Mouse (Mus musculus) right cerebral cortex, postnatal 36 days (tissue): ENCODE data around the gene 4931428L18Rik.
"Not testable (repeated sequence)": the region's sequence is repeated elsewhere in the genome, so short reads cannot be mapped to it uniquely, and the experiment has no call there.

Source experiments
- DNase-seq, 2 experiments: peaks; one replicate each; pipeline ENCODE4 v3.0.0; 2022; ENCODE audit warnings: low spot score in 2 of 2, mixed read lengths in 1 of 2

The 4931428L18Rik gene

DNA sequence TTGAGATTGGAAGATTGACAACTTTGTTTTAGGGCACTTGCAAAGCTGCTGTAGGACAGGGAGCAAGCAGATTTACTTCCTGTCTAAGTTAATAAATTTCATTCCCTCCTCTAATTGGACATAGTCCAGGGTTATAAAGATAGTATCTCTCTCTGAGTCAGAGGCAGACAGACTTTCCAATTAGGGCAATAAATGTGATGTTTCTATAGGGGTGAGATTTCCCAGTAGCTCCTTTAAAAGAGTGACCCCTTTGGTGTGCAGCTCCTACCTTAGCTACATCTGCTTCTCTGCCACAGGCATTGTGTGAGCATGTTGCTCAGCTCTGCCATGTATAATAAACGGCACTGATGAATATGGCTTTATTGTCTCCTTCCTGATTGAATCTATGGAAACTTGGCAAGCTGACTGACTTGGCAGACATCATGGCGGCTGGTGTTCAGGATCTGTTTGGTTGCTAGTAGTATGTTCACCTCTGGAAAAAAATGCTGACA, 163.6 kb downstream of the 4931428L18Rik start:
- no peak for DNase-seq

DNA sequence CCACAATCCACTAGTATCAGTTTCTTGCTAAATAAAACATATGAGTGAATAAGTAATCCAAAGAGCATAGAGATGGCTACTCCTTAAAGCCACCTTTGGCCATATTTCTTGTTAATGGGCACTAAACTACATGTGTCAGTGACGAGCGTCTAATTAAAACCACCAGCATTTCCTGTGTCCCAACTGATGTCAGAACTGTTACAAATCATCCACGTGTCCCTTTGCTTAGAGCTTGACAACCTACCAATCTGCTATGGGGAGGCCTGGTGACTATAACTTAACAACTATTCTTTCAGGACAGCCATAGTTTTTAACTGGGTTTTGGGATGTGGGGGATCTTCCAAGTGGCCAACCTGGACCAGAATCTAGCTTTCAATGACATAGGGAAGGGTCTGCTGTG, 164.3 kb downstream of the 4931428L18Rik start:
- DNase-seq, result no peak

DNA sequence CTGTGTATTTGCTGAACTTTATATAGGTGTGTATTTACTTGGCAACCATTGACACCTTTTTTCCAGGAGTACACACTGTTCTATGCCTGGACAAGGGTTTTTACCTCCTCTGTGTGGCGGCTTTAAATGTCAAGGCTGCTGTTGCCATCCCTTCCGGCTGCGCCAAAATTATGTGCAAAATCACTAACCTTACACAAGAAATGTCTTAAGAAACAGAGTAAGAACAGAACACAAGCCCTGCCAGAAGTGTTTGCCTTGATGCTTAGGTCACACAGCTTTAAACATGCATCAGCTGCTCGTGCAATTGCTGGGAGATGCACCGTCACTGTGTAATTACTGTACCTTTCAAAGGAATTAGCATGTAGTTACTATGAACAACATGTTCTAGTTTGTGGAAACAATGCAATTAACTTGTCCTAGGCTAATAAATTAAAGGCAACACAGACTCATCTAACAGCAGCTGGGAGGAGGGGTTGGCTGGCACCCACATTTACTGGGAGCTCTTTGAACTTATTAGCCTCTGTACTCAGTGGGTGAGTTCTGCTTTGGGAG, 171.0 kb downstream of the 4931428L18Rik start:
- DNase-seq, result no peak

DNA sequence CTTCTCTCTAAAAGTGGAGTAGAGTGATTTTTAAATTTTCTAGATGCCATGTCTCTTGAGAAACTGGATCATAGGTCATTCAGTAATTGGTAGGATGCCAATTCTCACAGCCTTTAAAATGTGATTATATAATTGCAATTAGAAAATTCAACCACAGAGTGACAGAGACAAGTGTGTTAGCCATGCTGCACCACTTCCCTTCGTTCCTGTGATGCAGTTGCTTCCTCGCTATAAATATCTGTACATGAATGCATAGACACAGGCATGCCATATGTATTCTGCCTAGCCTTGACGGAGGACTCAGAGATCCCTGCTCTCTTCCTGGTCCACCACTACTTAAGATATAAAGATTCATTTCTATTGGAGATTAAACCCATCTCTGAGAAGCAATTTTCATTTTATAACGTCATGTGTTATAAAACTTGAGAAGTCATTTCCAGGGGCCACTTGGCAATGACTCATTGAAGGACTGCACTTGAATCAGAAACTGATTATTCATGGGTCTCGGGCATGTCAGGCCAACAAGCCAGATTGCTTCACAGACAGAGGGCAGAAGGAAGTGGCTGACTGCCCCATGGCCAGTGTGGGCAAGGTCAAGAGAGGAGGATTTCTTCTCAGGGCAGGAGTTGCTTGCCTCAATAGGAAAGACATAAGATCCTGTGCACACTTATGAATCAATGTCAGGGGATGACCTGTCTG, 172.4 kb downstream of the 4931428L18Rik start:
- DNase-seq, result no peak

DNA sequence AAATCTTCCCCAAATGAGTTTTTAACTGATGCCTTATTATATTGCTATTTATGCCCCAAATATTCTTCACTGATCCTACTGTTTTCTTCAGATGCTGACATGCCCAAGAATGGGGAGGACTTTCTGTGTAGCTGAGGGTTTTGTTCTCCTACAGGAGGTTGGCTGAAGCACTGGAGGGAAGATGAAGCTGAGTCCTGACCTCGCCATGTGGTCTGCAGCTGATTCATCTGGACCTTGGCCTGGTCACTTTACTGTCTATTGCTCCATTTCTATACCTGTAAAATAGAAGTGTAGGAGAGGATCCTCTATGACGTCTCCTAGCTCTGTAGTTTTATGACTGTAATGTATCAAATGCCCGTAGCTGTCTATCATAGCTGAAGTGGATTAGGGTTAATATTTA, 179.3 kb downstream of the 4931428L18Rik start:
- no peak for DNase-seq

DNA sequence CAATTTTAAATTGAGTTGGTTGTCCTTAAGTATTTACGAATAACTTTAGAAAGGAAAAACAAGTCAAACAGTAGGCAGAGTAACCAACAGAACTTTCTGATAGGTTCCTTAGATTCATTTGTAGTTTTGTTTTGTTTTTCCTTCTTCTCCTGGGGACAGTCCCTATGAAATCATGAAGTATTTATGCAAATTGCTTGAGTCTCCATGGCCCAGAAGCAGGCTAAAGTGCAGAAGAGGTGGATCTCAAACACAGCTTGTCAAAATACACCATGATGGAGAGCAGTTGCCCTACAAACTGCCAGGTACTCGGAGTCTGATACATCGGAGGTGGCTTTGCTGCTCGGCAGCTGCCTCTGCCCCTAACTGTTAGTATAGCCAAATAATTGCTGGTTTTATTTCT, 179.7 kb downstream of the 4931428L18Rik start:
- DNase-seq, result no peak

DNA sequence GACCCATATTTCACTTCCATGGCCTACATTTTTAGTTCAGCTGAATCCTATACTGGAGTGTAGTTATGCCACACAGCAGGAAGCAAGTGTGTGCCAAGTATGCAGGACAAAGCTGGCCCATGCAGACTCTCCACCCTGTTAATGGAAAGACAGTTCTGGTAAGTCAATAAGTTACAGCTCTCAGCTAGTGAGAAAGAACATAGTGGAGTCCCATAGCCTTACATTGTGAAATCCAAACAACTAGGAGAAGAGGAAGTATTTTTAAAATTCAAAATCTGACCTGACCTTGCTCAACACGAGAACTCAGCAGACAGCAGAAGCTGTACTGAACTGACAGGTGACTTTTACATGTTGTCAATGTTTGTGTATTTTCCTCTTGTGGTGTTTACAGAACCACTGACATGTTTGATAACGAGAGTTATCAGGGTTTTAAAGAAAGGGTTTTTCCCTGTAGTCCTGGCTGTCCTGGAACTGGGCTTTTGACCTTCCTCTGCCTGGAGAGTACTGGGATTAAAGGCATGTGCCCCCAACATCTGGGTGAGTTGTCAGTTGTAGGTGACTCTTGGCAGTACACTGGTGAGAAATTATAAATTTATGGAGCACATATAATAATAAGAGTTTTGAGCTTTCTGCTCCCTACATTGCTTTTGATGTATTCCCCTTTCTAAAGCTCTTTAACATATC, 188.5 kb downstream of the 4931428L18Rik start:
- DNase-seq, result no peak

DNA sequence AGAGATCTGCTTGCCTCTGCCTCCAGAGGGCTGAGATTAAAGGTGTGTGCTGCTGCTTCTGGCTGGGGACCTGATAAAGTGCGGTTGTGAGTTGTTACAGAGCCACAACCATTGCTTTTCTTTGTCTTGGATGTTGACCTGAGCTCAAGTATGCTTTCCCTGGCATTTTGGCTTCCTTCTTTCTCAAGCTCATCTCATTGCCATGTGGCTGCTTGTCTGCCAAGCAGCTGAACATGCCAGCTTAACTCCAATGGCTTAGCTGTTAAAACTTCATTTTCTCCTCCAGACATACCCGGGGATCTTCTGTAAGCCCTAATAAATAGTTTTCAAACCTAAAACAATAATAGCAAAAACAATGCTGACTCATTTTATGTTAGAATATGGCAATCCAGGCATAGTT, 190.1 kb downstream of the 4931428L18Rik start:
- no peak for DNase-seq

DNA sequence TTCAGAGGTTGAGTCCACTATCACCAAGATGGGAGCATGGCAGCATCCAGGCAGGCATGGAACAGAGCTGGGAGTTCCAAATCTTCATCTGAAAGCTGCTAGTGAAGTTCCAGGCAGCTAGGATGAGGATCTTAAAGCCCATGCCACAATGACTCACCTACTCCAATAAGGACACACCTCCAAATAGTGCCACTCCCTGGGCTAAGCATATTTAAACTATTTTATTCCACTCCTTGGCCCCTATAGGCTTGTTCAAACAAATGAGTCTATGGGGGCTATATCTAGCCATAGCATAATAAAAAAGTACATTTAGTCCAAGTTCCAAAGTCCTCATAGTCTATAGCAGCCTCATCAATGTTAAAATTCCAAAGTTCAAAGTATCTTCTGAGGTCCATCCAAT, 199.3 kb downstream of the 4931428L18Rik start:
- DNase-seq, result no peak

DNA sequence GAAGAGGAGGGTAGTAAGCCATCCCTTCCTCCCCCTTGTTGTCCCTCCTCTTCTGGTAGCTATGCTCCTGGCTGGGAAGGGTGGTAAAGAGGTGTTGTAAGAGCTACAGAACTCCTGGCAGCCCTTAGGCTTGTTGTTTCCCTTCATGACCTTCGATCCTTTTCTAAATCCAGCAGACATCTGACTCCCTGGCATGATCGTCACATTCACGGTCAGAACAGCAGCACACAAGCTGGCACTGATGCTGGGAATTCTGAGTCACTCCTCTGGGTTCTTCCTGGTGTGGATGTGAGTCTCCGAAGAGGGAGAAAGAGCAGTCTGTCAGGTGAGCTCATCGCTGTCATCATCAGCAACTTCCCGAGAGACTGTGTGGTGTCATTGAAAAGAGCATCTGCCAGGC, 203.2 kb downstream of the 4931428L18Rik start:
- no peak for DNase-seq

DNA sequence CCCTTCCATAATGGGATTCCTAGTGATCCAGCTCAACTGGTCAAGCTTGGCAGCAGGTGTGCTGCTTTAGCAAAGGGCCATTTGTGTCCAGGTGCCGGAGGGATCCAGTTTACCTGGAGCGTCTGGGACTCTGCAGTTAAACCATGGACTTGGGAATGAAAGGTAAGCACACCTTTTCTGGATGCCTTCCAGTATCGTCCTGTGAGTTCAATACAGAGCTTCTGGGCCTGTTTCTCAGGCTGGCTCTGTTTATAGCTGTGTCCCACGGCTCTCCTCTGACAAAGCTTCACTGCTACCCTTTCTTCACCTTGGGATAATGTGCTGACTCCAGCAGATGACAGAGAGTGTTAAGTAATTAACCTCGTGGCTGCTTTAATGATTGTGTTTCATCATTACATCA, 205.1 kb downstream of the 4931428L18Rik start:
- no peak for DNase-seq

DNA sequence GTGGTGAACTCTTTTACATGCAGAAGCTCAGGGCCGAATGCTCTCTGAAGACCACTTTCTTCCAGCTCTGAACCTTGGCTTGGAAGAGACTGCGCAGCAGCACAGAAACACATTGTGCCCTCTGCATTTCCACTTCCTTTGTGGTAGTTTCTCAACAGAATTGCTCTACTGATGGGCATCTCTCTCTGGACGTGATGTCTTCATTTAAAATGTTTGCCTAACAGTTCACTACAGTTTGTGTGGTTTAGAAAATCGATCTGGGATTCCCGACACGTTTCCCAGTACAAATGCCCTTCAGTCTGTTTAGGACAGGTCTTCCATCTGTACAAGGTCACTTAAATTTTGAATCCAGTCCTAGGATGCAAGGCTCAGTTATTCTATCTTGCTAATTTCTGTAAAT, 206.4 kb downstream of the 4931428L18Rik start:
- no peak for DNase-seq

DNA sequence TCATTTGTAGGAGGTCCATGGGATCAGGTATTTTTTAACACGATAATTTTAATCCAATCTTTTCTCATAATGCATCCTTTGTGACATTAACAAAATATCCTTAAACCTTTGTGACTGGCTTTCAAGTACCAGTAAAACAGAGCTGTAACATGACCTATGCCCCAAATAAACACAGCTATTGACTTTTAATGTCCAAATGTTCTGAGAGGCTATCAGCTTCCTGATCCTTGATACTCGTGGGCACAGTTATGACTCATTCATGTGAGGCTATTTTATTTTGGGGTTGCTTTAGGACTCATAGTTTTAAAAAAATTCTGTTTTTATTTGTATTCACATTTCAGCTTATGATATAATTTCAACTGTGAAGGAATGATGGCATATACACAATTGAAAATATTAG, 207.2 kb downstream of the 4931428L18Rik start:
- no peak for DNase-seq

DNA sequence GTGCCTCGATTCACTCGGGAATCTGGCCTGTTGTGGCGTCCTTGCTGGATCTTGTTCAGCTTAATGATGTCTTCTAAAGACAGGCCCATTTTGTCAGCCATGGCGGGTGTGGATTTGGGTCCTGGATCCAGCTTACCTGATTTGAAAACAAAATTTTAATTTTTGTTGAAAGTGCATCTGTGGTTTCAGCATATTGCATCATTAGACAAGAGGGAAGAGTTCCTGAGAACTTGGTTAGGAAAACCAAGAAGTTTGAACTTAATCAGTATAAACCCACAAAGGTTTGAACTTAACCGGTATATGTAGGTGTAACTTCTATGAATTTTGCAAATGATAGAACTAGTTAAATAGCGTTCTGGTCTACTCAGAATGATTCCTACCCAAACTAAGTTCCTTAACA, 244.6 kb downstream of the 4931428L18Rik start, which contains the start of gene AC153137.1:
TSS of gene AC153137.1 (minus strand) at position 101 of the 400 bp plus-strand sequence.
- DNase-seq, result not testable (repeated sequence)

DNA sequence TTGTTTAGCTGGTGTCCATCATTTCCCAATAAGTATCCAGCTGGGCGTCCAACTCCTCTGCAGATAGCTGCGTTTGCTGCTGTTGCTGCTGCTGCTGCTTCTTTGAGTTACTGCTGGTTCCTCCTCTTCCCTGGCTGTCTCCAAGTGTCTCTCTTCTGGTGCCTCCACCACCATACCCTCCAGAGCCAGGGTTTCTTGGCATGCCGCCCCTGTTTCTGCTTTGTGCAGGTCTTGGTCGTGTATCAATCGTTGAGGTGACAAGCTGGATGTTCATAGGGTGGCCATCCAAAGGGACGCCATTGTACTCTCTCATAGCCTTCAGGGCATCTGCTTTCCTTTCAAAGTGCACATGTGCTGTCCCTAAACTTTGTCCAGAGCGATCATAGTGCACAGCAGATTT, 245.2 kb downstream of the 4931428L18Rik start:
- DNase-seq, result not testable (repeated sequence)

DNA sequence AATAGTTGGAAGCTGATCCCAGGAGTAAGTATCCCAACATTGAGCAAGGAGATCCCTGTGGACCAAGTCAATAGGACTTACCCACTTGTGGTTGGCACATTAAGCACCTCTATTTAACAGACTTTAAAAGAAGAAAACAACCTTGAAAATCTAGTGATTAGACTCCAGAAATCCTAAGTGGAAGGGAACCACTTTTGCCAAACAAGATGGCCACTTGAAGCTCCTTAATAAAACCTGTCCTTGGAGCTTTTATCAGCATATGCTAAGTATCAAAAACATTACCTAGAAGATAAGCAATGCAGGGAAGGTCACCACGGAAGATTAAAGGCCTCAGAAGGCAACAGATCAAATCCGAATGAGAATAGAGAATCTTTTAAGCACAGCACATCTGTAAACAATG, 270.7 kb downstream of the 4931428L18Rik start:
- no peak for DNase-seq

DNA sequence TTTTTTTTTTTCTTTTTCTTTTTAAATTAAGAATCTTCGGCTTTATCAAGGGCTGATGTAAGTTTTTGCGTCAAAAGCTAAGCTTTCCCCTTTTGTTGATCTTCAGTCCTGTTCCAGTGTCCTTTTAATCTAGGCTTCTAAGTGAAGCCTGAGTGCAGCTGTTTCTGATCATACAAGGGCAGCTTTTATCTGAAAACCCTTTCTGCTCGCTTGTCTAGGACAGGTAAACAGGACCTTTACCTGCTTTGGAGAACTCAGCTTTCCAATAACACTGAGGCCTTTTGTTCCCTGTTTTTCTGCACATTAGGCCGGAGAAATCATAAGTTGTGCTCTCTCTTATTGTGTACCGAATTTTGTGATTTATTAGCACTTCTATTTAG, 272.0 kb downstream of the 4931428L18Rik start:
- DNase-seq, result no peak

DNA sequence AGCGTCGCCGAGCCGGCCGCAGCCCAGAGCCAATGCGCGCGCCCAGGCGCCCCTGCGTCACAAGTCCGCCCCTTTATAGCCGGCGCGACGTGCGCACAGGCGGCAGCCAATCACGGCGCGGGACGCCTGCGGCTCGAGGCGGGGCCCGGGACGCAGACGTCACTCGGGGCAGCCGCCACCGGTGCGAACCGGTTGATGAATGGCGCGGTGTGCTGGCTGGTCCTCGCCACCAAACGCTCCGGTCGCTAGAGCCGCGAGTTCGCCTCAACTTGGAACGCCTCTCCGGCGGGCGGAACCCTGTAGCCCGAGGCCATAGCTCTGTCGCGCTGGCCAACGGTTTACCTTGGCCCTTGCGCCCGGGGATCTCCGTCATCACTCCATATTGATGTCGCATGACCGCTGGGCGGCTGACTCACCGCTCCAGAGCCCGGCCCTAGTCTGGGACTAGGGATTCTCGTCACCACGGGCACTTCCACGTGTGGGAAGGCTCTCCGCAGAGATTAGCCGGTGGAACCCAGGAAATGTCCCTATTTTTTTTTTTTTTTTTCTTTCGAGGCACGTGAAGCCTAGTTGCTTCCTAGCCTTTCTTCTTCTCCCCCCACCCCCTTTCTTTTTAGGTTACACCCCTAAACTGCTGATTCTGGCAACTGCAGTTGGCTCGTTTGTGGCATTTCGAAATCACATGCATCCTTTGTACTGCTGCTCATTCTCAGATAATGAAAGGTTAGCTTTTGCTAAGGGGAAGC, 272.6 kb downstream of the 4931428L18Rik start:
- DNase-seq, result peak; percentile 96

DNA sequence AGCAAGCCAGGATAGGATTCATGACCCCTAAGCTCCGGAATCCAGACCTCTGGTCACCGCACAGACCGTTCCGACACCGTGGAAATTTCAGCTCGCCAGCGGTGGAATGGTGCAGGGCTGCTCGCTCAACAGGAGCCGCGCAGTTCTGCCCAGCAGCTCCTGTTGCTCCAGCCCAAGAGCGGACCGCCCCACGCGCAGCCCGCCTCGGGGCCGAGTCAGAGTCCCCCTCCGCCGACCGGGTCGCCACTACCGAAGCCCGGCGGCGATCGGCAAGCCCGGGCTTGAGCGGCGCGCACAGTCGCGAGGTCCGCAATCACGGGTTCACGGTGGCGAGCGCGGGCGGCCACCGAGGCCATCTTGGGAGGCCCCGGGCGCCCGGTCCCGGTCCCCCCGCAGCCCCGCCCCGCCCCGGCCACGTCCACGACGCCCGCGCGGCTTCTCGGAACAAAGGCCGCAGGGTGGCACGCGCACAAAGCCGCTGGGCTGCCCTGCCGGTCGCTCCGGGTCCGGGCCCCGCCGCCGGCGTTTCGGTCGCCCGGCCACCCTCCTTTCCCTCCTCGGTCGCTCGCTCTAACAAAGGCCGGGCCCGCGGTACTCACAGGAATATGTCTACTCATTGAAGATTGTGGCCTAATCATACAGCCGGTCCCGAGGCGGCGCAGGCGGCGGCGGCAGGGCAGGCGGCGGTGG, 273.4 kb downstream of the 4931428L18Rik start:
- peak; percentile 33 to 40 for DNase-seq

DNA sequence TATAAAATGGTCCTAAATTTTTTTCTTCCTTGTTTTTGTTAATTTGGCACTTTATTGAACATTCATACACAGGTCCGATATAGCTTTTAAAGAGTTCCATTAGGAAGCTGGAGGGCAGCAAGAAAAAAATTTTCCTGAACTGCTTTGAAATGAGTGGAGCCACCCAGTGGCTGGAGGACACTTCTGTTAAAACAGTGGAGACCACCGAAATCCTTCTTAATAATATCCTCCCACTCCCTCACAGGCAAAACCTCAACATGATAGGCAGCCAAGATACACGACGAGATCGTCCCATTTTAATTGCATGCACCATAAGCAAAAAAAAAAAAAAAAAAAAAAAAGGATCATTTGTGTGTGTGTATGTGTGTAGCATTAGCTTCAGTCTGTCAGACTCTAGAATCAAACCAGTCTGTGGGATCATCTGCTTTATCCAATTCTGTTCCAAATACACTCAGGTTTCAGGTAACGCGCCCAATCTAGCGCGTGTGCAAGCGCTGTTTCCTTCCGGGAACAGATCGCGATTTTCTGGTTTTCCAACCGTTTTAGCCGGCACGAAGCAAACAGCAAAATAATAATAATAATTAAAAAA, 274.0 kb downstream of the 4931428L18Rik start:
- no peak for DNase-seq
